Mouse (Mus musculus) E14TG2a.4 (cell line): ENCODE results near the gene Lyg2.

Source experiments
- CTCF ChIP-seq: conservative IDR thresholded peaks from 2 replicates; pipeline ENCODE4 v1.5.1; 2014; ENCODE audit warnings: low read length
- NANOG ChIP-seq: IDR thresholded peaks from 2 replicates; pipeline ENCODE4 v1.6.1; 2014; ENCODE audit warnings: borderline replicate concordance, low read length, mixed read lengths
- POU5F1 ChIP-seq: IDR thresholded peaks from 2 replicates; pipeline ENCODE4 v1.6.1; 2014; ENCODE audit warnings: low read length, borderline replicate concordance

DNA sequence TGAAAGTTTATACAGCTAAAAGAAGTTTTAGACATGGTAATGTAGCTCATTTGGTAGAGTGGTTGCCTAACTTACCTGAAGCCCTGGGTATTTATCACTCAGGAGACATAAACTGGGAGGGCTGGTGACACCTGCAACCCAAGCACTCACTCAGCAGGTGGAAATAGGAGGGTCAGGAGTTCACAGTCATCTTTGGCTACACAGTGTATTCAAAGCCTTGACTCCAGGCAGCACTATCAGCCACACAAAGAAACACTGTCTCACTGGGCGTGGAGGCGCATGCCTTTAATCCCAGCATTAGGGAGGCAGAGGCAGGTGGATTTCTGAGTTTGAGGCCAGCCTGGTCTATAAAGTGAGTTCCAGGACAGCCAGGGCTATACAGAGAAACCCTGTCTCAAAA lies 3.5 kb downstream of the Lyg2 start:
- no peak for TF ChIP-seq CTCF
- TF ChIP-seq POU5F1: no peak
- TF ChIP-seq NANOG: no peak
